Mouse (Mus musculus): ENCODE measurements around the gene Pcif1.
"Not testable (repeated sequence)": the region's sequence is repeated elsewhere in the genome, so short reads cannot be mapped to it uniquely, and the experiment has no call there.

Pcif1 gene

DNA sequence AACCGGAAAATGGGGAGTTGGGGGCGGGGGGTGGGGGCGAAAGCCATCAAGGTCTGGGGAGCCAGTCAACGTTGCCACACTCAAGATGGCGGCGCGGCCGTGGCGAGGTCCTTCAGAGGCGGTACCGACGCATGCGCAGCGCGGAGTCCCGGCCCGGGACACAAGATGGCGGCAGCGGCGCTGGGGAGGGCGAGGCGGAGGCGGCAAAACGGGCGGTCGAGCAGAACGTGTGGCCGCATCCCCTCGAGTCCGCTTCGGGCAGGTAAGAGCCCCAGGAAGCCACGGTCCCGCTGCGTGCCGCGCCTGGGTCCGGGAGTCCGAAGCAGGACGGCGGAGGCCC is at the start of gene Pcif1:
Gene Pcif1, plus strand, starts transcription at position 77 of the 340 bp plus-strand sequence.
- DNase-seq (ENCODE audit: low read depth, low spot score), result peak; percentile 88

GRCm38 (mm10) chr2:164831029-164831428 is 48.1 kb upstream of the Pcif1 start:
- no peak for DNase-seq (ENCODE audit: low read depth, low spot score)

DNA sequence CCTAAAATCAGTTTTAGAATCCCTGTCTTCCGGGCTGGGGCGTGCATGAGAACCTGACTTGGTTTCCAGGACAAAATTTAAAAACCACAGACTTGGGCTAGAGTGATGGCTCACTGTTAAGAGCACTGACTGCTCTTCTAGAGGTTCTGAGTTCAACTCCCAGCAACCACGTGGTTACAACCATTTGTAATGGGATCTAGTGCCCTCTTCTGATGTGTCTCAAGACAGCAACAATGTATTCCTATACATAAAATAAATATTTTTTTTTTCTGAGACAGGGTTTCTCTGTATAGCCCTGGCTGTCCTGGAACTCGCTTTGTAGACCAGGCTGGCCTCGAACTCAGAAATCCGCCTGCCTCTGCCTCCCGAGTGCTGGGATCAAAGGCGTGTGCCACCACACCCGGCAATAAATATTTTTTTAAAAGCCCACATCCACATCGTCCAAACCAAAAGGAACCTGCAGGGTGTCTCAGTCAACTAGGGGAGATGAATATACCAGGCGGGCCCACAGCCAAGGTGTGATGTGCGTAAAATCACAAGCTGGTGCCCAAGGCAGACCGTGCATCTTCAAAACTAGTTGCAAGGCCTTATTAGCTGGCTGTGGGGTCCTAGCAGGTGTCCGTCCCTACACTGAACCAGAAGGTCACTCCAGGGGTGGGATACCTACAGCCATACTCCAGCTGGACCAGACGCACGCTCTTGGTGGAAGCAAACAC is 46.9 kb upstream of the Pcif1 start:
- no peak for DNase-seq (ENCODE audit: low read depth, low spot score)

DNA sequence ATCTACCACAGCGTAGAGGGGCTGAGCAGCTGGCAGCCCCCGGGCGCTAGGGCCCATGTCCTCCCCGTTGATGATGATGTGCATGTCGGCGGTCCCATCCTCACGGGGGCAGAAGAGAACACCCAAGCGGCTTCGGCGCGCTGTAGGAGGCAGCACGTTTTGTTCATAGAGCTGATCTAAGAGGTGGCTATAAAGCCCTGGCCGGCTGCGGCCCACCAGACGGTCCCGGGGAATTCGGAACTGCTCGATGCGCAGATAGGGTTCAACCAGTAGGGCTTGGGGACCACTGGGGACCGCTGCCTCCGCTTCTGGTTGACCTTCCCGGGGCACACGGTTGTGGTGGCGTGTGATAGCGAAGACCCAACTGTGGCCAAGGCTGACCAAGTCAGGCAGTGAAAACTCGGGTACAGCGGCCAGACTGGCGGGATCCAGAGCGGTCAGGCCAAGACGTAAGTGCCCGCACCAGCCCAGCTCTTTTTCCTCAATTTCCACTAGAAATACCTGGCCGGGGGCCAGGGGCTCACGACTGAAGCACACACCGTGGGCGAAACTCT is 46.3 kb upstream of the Pcif1 start, which contains the start of gene Ctsa:
Gene Ctsa, plus strand, starts transcription at position 126 of the 554 bp plus-strand sequence.
- DNase-seq (ENCODE audit: low read depth, low spot score), result no peak

GRCm38 (mm10) chr2:164833314-164833959 is 45.7 kb upstream of the Pcif1 start, which contains the start of gene Neurl2:
Neurl2 (minus strand) TSS chr2:164833456.
- DNase-seq (ENCODE audit: low read depth, low spot score), result peak; percentile 99

- no peak for DNase-seq (ENCODE audit: low read depth, low spot score)
These were observed 44.6 kb upstream of the Pcif1 start for GRCm38 (mm10) chr2:164834531-164834930.

GRCm38 (mm10) chr2:164835164-164835563 is 43.9 kb upstream of the Pcif1 start:
- DNase-seq (ENCODE audit: low read depth, low spot score), result no peak

DNA sequence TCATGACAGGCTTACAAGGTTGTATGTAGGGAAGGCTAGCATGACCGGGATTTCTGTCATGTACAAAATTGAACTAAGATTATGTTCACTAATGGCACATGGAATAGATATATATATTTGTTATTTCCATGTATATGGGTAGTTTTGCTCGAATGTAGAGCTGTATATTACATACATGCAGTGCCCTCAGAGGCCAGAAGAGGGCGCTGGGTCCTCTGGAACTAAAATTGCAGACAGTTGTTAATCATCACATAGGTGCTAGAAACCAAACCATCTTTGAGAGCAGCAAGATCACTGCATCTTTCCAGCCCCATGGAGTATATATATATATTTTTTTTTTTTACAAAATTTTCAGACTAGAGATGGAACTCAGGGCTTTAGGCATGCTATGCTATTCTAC is 33.3 kb upstream of the Pcif1 start:
- no peak for DNase-seq (ENCODE audit: low read depth, low spot score)

GRCm38 (mm10) chr2:164850061-164850460 is 29.0 kb upstream of the Pcif1 start:
- no peak for DNase-seq (ENCODE audit: low read depth, low spot score)

- DNase-seq (ENCODE audit: low read depth, low spot score), result not testable (repeated sequence)
These were observed 23.5 kb upstream of the Pcif1 start for GRCm38 (mm10) chr2:164855572-164855971.

DNA sequence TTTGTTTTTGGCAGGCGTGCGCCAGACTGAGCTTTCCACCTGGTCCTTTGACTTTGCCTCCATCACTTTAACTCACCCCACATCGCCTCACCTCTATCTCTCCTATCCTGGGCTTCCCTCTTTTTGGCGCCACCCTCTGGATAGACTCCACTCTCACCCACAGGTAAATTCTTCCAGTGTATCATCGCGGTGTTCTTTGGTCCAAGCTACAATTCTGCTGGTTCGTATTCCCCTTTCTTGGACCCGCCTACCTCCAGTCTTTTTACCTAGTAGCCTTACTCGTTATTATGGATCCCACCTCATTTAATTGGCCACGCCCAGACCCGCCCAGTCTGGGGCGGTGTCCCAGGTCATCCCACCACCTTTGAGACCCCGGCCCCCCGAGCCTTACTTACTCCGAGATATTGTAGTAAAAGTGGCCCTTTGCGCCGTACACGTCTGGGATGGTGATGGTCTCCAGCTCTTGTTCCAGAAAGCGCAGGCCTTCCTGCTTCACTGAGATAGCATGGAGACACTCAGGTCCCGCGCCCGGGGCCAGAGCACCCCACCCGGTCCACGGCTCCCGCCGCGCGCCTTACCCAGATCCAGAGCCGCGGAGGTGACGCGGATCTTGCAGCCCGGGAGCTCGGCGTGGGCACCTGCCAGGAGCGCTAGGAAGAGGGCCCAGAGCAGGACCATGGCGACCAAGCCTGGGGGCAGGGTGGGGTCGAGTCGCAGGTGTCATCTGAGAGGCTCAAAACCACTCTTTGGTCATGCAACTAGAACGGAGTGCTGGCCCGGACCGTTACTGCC is 22.6 kb upstream of the Pcif1 start:
- no peak for DNase-seq (ENCODE audit: low read depth, low spot score)

- DNase-seq (ENCODE audit: low read depth, low spot score), result peak; percentile 47
These were observed 21.8 kb upstream of the Pcif1 start, which contains the start of gene Pltp for GRCm38 (mm10) chr2:164857101-164857821. Pltp (minus strand) TSS chr2:164857711.

DNA sequence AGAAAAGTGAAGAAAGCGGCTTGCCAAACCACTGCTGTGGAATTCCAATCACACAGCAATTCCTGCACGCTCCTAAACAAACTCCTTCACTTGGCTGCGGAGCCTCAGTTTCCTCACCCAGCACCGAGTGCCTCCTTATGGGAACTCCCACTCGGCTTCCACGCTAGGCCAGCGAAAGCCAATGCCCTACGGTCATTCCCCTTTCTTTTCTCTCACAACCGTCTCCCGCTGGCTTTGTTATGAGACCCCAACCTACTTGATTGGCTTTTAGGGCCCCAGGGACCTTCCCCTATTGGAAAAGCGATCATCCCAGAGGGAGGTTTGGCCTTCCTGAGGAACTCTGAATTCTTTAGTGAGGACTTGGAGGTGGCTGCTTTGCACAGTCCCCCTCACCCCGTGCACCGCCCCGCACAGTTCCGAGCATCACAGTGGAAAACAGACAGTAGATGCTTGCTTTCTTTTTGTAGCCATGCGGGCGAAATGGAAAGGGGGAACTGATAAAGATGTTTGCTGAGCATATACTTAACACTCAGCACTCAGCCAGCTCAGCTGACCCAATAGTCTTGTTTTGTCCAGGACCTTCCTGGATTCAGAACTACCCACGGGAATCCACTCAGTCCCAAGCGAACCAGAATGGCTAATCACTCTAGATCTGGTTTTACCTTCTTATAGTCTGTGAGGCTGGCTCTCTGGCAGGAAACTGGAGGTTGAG is 21.1 kb upstream of the Pcif1 start:
- no peak for DNase-seq (ENCODE audit: low read depth, low spot score)

DNA sequence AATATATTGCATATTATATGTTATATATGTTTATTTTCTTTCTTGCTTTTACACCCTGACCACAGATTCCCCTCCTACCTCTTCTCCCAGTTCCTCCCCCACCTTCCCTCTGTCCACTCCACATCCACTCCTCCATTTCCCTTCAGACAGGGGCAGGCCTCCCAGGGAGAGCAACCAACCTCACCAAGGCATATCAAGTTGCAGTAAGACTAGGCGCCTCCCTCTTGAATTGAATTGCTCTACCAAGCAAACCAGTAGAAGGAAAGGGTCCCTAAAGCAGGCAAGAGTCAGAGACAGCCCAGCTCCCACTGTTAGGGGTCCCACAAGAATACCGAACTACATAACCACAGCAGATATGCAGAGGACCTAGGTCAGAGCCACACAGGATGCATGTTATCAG is 19.9 kb upstream of the Pcif1 start:
- DNase-seq (ENCODE audit: low read depth, low spot score), result no peak

DNA sequence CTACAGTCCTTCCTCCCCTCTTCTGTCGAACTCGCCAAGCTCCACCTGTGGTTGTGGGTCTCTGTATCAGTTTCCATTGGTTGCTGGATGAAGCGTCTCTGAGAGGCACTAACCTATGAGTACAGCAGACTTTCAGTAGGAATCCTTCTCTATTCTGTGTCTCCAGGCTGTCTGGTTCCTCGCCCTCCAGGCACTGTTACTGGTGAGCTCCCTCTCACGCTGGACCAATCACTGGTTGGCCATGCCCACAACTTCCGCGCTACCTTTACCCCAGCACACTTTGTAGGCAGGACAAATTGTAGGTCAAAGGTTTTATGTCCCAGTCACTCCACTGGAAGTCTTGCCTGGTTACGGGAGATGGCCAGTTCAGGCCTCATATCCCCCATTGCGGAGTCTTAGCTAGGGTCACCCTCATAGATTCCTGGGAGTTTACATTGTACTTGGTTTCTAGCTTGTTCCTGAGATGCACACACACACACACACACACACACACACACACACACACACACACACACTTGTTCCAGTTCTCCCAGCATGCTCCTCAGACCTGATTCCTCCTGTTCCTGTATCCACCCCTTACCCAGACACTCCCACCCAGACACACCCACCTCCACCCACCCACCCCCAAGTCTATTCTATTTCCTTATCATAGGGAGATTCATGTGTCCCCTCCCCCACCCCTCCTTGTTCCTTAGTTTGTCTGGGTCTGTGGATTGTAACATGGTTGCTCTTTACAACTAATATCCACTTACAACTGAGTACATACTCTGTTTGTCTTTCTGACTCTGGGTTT is 19.3 kb upstream of the Pcif1 start:
- no peak for DNase-seq (ENCODE audit: low read depth, low spot score)

GRCm38 (mm10) chr2:164861094-164861493 is 18.0 kb upstream of the Pcif1 start:
- DNase-seq (ENCODE audit: low read depth, low spot score), result no peak

GRCm38 (mm10) chr2:164862179-164862861 is 16.8 kb upstream of the Pcif1 start:
- DNase-seq (ENCODE audit: low read depth, low spot score), result peak; percentile 49

GRCm38 (mm10) chr2:164863411-164863810 is 15.7 kb upstream of the Pcif1 start:
- not testable (repeated sequence) for DNase-seq (ENCODE audit: low read depth, low spot score)

GRCm38 (mm10) chr2:164864593-164864992 is 14.5 kb upstream of the Pcif1 start:
- no peak for DNase-seq (ENCODE audit: low read depth, low spot score)

All from embryo, embryonic 11.5 days (tissue).